Mouse (Mus musculus): ENCODE measurements around the gene Zmynd19. TPM values are rescaled to one million over a fixed set of nuclear protein-coding genes. Genes with fewer than 3 reads are reported as not detected.
"Not testable (repeated sequence)": the region's sequence is repeated elsewhere in the genome, so short reads cannot be mapped to it uniquely, and the experiment has no call there.

Gene Zmynd19
- polyA plus RNA-seq, 1 experiment from 2014 or later: 31.1 TPM

DNA sequence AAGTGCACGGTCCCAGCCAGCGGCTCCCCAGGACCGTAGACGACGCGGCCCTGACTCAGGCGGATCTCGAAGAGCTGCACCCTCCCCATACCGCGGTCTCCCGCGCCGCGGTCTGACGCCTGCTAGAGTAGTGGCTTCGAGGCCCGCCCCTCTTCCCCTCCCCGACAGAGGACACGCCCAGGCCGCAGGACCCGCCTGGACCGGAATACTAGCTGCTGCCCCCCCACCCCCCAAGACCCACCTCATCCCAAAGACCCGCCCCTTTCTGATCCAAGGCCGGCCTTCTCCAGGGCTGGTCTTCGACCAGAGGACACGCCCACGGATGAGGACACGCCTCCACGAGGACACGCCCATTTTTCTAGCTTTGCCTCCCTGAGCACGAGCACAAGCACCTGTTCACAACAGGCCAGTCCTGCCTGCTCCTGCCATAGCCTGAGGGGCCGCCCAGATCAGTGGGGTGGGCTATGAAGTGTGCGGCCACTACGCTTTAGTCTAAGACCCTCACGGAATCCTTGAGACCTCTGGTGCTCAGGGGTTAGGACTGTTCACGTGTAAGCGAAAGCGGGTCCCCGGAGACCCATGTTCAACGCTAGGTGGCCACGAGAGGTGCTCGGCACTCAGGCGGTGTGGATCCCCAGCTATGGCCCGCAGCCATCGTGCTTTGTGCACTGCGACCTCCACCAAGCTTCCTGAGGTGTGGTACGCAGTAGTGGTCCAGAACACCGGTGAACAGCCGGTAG, 14.4 kb upstream of the Zmynd19 start, which contains the start of gene Arrdc1:
Arrdc1 (minus strand) TSS at position 196 of the 740 bp plus-strand sequence.
- ATAC-seq (peak; percentile 88), DNase-seq (ENCODE audit: low read depth, low spot score) (peak; percentile 85)
- in situ Hi-C loops (cut with MboI; ENCODE audit: low pct_unique_long_range_greater_than_20kb): no loop called here
- peaks cover 6% of the 10 kb centered on the region for H3K27me3 ChIP-seq
- POLR2A ChIA-PET: no interaction called here
- TF ChIP-seq CTCF (IDR thresholded peaks at IDR 0.05): no peak
- CTCF ChIA-PET: interaction anchor here (0.9 to 1.5 kb wide), 4 partner anchors 14 to 27 kb away, joined by 3 to 5 read pairs (median 4); partner anchors contain the start of genes Dph7 and Zmynd19

DNA sequence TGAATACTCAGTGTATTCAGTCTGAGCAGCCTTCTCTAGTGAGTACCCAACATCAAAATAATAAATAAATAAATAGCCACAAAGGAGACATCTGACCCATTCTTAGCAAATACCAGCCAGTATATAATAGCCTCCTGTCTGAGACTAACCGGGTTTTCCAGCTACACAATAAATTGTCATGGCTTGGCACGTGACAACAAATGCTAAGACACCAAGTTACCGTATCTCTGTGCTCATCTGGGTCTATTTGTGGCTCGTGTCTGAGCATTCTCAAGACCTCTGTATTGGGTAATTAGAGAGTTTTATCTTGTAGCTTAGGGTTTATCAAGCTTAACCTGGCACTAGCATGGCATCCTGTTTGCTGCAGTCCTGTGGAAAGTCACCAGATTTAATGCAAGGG, 7.5 kb upstream of the Zmynd19 start:
- POLR2A ChIA-PET: no interaction called here
- in situ Hi-C loops (cut with MboI; ENCODE audit: low pct_unique_long_range_greater_than_20kb): no loop called here
- H3K27me3 ChIP-seq: peaks cover 18% of the 10 kb centered on the region
- DNase-seq (ENCODE audit: low read depth, low spot score): no peak
- ATAC-seq: no peak
- CTCF ChIA-PET: no interaction called here
- TF ChIP-seq CTCF (IDR thresholded peaks at IDR 0.05): no peak

DNA sequence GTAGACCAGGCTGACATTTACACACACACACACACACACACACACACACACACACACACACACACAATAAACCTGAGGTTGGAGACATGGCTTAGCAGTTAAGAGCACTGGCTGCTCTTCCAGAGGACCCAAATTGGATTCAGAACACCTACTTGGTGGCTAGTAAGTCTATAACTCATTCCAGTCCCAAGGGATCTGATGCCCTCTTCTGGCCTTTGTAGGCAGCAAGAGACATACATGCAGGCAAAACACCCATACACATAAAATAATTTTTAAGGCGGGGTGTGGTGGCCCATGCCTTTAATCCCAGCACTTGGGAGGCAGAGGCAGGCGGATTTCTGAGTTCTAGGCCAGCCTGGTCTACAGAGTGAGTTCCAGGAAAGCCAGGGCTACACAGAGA, 5.3 kb upstream of the Zmynd19 start:
- ATAC-seq; in situ Hi-C loops (cut with MboI; ENCODE audit: low pct_unique_long_range_greater_than_20kb): not testable (repeated sequence)

DNA sequence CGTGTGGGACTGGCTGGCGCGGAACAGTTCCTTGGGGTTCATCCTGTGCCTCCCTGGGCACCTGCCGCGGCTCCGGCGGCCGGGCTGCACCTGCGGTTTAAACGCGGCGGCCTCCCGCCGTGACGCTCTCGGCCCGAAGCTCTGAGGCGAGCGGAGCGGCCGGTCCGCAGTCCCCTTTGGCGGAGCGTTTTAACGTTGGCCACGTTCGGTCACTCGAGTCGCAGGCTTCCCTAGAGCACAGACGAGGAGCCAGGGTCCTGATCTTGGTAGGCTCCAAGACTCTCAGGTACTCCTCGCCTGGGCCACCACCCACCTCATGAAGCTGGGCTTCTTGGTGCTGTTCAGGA, 570 bp downstream of the Zmynd19 start:
- no peak for TF ChIP-seq CTCF (IDR thresholded peaks at IDR 0.05)
- in situ Hi-C loops (cut with MboI; ENCODE audit: low pct_unique_long_range_greater_than_20kb): no loop called here
- CTCF ChIA-PET: interaction anchor here (1.0 to 1.6 kb wide), 3 partner anchors 9 to 15 kb away, joined by 4 to 7 read pairs (median 5); partner anchors contain the start of genes Arrdc1 and Dph7
- no peak for DNase-seq (ENCODE audit: low read depth, low spot score)
- peak; percentile 63 for ATAC-seq
- H3K27me3 ChIP-seq: no peaks in the 10 kb centered on the region
- POLR2A ChIA-PET: interaction anchor here (0.9 kb wide), 1 partner anchor 11 kb away, joined by 3 read pairs; no protein-coding TSS in a partner anchor

More for the DNA sequence above, 5.3 kb upstream of the Zmynd19 start:
- DNase-seq (ENCODE audit: low read depth, low spot score); CTCF ChIA-PET: not testable (repeated sequence)
- H3K27me3 ChIP-seq: peaks cover 15% of the 10 kb centered on the region
- POLR2A ChIA-PET: interaction anchor here (0.7 kb wide), 1 partner anchor 14 kb away, joined by 4 read pairs; no protein-coding TSS in a partner anchor
- peak; percentile 64 for TF ChIP-seq CTCF (IDR thresholded peaks at IDR 0.05)

DNA sequence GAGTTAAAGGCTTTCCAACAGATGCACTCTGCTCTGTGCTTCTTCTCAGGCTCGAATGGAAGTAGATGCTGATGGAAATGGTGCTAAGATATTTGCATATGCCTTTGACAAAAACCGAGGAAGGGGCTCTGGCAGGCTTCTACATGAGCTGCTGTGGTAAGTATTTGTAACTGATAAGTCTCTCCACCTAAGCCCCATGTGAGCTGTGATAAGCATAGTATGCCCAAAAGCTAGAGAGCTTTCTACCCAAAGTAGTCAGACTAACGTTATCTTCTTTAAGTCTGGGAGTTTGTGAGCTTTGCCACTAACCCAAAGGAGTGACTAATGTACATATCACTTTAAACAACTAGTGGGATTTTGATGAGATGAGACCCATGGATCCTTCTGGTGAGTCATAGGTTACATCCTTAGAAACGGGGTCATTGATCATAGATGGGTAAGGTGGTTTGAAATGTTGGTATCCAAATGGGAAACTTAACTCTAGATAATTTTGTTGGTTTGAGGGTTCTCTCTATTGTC, 3.0 kb downstream of the Zmynd19 start:
- no peak for DNase-seq (ENCODE audit: low read depth, low spot score)
- no peak for ATAC-seq
- no peak for TF ChIP-seq CTCF (IDR thresholded peaks at IDR 0.05)
- no peaks in the 10 kb centered on the region for H3K27me3 ChIP-seq
- in situ Hi-C loops (cut with MboI; ENCODE audit: low pct_unique_long_range_greater_than_20kb): no loop called here
- ChIA-PET POLR2A (interaction anchor here (1.6 kb wide), 1 partner anchor 8 kb away, joined by 6 read pairs; no protein-coding TSS in a partner anchor), CTCF (interaction anchor here (3.3 kb wide), 1 partner anchor 9 kb away, joined by 24 read pairs; the partner anchor contains the start of gene Dph7)

DNA sequence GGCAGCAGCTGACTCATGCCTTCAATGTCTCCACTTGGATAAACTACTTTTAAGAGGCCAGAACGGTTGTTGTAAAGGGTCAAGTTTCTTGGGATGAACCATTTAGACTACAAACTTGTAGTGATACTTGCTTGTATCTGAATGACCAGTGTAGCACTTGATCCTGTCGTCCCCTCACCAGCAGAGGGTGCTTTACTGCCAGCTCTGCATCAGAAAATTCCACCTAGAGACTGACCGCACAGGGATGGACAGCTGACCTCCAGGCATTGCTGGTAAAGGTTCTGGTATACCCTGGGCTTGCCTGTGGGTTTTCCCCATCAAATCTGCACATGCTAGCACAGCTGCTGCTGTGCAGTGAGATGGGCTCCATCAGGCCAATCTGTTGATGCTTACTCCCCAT, 11.3 kb downstream of the Zmynd19 start:
- in situ Hi-C loops (cut with MboI; ENCODE audit: low pct_unique_long_range_greater_than_20kb): no loop called here
- POLR2A ChIA-PET: interaction anchor here (1.3 to 1.4 kb wide), 2 partner anchors 9 to 10 kb away, joined by 3 to 6 read pairs; no protein-coding TSS in a partner anchor
- CTCF ChIA-PET: interaction anchor here (0.6 to 3.2 kb wide), 6 partner anchors 8 to 58 kb away, joined by 3 to 24 read pairs (median 4); partner anchors contain the start of gene Pnpla7
- peak; percentile 59 for TF ChIP-seq CTCF (IDR thresholded peaks at IDR 0.05)
- H3K27me3 ChIP-seq: no peaks in the 10 kb centered on the region
- no peak for ATAC-seq
- no peak for DNase-seq (ENCODE audit: low read depth, low spot score)

DNA sequence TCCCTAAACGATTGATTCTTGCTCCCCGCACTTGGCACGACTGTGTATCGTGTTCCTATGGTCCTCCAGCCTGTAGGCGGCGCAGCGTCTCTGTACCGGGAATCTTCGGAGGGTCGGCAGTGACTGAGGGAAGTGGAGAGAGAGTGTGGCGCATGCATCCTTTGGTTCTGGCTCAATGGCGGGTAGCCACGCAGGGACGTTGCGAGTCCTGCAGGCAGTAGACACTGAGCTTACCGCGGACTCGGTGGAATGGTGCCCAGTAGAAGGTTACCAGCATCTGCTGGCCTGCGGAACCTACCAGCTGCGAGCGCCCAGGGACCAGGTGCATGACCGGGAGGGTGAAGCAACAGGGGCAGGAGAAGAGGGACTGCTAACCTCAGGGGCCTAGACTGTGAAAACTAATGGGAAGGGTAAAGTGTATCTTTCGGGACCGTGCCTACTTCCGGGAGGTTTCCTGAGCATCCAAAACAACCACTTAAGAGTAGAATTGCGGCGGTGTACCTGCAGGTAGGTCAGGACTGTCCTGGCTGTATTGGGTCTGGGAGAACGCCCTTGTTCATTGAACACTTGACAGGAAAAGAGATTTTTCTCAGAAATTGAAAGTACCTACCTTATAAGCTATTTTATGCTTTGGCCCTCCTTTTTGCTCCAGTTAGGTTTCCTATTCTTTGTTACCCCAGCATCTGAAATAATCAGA, 12.9 kb downstream of the Zmynd19 start, which contains the start of gene Dph7:
Dph7 (plus strand) TSS at position 97 of the 697 bp plus-strand sequence.
- ChIA-PET CTCF (interaction anchor here (0.8 to 3.2 kb wide), 8 partner anchors 9 to 94 kb away, joined by 3 to 24 read pairs (median 5); partner anchors contain the start of genes Arrdc1 and Ehmt1), POLR2A (interaction anchor here (0.8 to 1.4 kb wide), 3 partner anchors 8 to 22 kb away, joined by 3 to 7 read pairs (median 3); no protein-coding TSS in a partner anchor)
- in situ Hi-C loops (cut with MboI; ENCODE audit: low pct_unique_long_range_greater_than_20kb): no loop called here
- peak; percentile 83 for ATAC-seq
- peak; percentile 35 for DNase-seq (ENCODE audit: low read depth, low spot score)
- peak; percentile 95 for TF ChIP-seq CTCF (IDR thresholded peaks at IDR 0.05)
- no peaks in the 10 kb centered on the region for H3K27me3 ChIP-seq

DNA sequence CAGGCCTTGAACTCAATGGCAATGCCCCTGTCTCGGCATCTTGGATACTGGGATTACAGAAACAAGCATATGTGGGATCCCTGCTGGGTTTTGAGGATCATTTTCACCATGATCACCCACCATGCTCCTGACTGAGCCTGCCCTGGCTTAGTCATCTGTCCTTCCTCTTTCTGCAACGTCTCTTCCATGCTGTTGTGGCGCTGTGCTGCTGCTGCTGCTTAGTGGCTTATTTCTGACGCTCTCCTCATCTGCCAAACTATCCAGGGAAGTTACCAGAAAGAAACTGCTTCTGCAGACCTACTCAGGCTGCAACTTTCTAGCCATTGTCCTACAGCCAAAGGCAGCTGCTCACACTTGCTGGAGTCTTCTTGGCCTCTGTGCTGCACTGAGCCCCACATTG, 20.8 kb downstream of the Zmynd19 start:
- in situ Hi-C loops (cut with MboI; ENCODE audit: low pct_unique_long_range_greater_than_20kb): no loop called here
- TF ChIP-seq CTCF (IDR thresholded peaks at IDR 0.05): no peak
- ChIA-PET POLR2A (interaction anchor here (1.4 kb wide), 1 partner anchor 9 kb away, joined by 3 read pairs; no protein-coding TSS in a partner anchor), CTCF (interaction anchor here (1.6 kb wide), 1 partner anchor 8 kb away, joined by 7 read pairs; the partner anchor contains the start of gene Dph7)
- H3K27me3 ChIP-seq: no peaks in the 10 kb centered on the region
- ATAC-seq (no peak), DNase-seq (ENCODE audit: low read depth, low spot score) (no peak)

DNA sequence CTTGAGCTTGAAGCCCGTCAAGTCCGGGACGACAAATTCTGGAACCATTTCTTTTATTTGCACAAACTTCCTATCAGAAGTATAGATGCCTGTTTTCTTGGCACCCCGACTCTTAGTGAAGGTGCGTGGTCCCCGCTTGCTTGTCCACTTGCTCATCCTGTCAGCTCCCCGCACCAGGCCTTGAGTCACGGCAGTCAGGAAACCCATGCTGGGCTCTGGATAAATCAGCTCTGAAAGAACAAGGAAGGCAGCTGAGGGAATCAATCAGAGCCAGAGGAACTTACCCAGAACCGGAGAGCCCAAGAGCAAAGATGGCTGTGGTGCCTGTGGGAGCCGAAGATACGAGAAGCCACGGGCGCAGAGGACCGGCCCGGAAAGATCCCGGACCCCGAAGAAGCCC, 24.9 kb downstream of the Zmynd19 start:
- in situ Hi-C loops (cut with MboI; ENCODE audit: low pct_unique_long_range_greater_than_20kb); DNase-seq (ENCODE audit: low read depth, low spot score); ATAC-seq; H3K27me3 ChIP-seq: not testable (repeated sequence)
- POLR2A ChIA-PET: interaction anchor here (0.6 to 2.4 kb wide), 2 partner anchors 12 to 15 kb away, joined by 3 to 7 read pairs; no protein-coding TSS in a partner anchor
- CTCF ChIA-PET: interaction anchor here (2.1 kb wide), 1 partner anchor 13 kb away, joined by 8 read pairs; no protein-coding TSS in a partner anchor
